Mouse (Mus musculus) forebrain, postnatal 0 days (tissue): ENCODE measurements around the gene Parp11. TPM values are rescaled to one million over a fixed set of nuclear protein-coding genes. Genes with fewer than 3 reads are reported as not detected.
"Not testable (repeated sequence)": the region's sequence is repeated elsewhere in the genome, so short reads cannot be mapped to it uniquely, and the experiment has no call there.

Experiments used
- ATAC-seq: fragments of 200-750 bp; cut with Nextera tagmentation; 2 replicates; pipeline ENCODE4 v1.8.0; 2017; ENCODE audit warnings: mild to moderate bottlenecking, moderate library complexity
- DNase-seq: peaks from one replicate; pipeline ENCODE4 v3.0.0-alpha.2; 2015
- H3K27ac ChIP-seq: fragments of 300-500 bp; sonication (generic); 2 replicates; pipeline ENCODE4 v1.5.1; 2014; ENCODE audit warnings: low read depth, mild to moderate bottlenecking, antibody characterized with exemption, low read length, moderate library complexity, mixed read lengths
- H3K27me3 ChIP-seq: fragments of 300-500 bp; sonication (generic); 2 replicates; pipeline ENCODE4 v1.6.1; 2014; ENCODE audit warnings: mild to moderate bottlenecking, low read length, mixed read lengths; ENCODE audit not compliant: insufficient read depth
- H3K36me3 ChIP-seq: fragments of 300-500 bp; sonication (generic); 2 replicates; pipeline ENCODE4 v1.6.1; 2014; ENCODE audit warnings: mild to moderate bottlenecking, moderate library complexity; ENCODE audit not compliant: insufficient read depth
- H3K4me1 ChIP-seq: fragments of 300-500 bp; sonication (generic); 2 replicates; pipeline ENCODE4 v1.6.1; 2014; ENCODE audit warnings: antibody characterized with exemption; ENCODE audit not compliant: insufficient read depth
- H3K4me2 ChIP-seq: fragments of 300-500 bp; sonication (generic); 2 replicates; pipeline ENCODE4 v1.6.1; 2014; ENCODE audit warnings: low read depth, mild to moderate bottlenecking, moderate library complexity
- H3K4me3 ChIP-seq: fragments of 300-500 bp; sonication (generic); 2 replicates; pipeline ENCODE4 v1.5.1; 2014; ENCODE audit warnings: low read depth, low read length, mixed read lengths
- H3K9ac ChIP-seq: fragments of 300-500 bp; sonication (generic); 2 replicates; pipeline ENCODE4 v1.6.1; 2014; ENCODE audit warnings: mild to moderate bottlenecking
- H3K9me3 ChIP-seq: fragments of 300-500 bp; sonication (generic); 2 replicates; pipeline ENCODE4 v1.6.1; 2016; ENCODE audit warnings: low read length
- CTCF ChIP-seq: sonication (generic); IDR thresholded peaks from 2 replicates; pipeline ENCODE4 v1.5.1; 2016; ENCODE audit warnings: antibody characterized with exemption, control low read depth, low read depth
- WGBS: fragments of 180-500 bp; shearing (Covaris S2); extraction: QIAGEN DNeasy Blood & Tissue Kit; methylation state at CpG from one replicate; pipeline ENCODE4 v1.1.7; 2014; 5-methylcytosine and 5-hydroxymethylcytosine counted together
- polyA plus RNA-seq: library from polyadenylated mRNA; unstranded; fragments of >200 nt; fragmentation: Nextera tagmentation; extraction: Ambion mirVana; gene quantifications from 2 replicates; pipeline ENCODE4 v1.2.1, GENCODE M21; 2015
- total RNA-seq: library from RNA; depleted of rRNA; stranded (reverse); fragments of >200 nt; gene quantifications from 2 replicates; pipeline ENCODE4 v1.2.3, GENCODE M21; 2014

Parp11 gene
- total and polyA plus RNA-seq, 2 experiments from 2014 or later: 45.8 to 60.9 TPM

DNA sequence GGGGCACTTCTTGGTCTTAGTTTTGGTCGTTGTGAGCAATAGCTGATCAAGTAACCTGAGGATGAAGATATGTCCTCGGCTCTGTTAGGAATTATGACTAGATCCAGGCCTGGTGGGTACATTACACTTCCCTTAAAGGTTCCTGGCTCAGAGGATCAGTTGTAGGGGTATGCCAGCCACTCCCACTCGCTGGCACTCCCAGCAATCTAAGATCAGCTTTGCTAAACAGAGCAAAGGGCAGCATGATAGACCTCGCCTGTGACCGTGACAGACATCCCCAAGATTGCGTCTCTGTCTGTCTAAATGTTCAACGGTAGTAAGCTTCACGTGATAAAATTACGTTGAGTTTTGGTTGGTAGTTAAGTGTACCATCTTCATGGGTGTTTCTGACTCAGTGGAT lies 47.7 kb downstream of the Parp11 start:
- 93% methylated on average over 9 of the region's 9 CpGs for WGBS
- H3K9me3 ChIP-seq: no peaks in the 10 kb centered on the region
- H3K4me1 ChIP-seq: peaks cover 5% of the 10 kb centered on the region; the same call in 1 of the 2 replicates
- DNase-seq (no peak), ATAC-seq (no peak)
- H3K36me3 ChIP-seq: peaks cover 20% of the 10 kb centered on the region
- no peaks in the 10 kb centered on the region for H3K27me3 ChIP-seq
- H3K4me3 ChIP-seq: no peak overlapping the region
- H3K4me2 ChIP-seq: no peak overlapping the region
- H3K9ac ChIP-seq: no peak overlapping the region
- no peak overlapping the region for H3K27ac ChIP-seq
- no peak for TF ChIP-seq CTCF

DNA sequence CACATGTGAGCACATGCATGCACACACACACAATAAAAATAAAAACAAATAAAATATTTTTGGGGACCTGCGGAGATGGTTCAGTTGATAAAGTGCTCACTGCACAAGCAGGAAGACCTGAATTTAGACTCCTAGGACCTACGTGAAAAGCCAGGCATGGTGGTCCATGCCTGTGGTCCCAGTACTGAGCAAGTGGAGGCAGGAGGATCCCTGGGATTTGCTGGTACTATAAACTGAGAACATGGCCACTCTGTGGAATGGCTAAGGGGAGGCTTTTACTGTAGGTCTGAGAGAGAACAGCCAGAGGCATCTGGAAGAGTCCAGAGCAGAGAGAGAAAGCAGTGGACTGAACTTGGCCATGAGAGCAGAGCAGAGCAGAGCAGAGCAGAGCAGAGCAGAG lies 48.6 kb downstream of the Parp11 start:
- Histone ChIP-seq H3K4me3 (no peak overlapping the region), H3K36me3 (peaks cover 15% of the 10 kb centered on the region), H3K4me2 (no peak overlapping the region), H3K4me1 (peaks cover 5% of the 10 kb centered on the region; the same call in 1 of the 2 replicates), H3K27me3 (no peaks in the 10 kb centered on the region), H3K27ac (no peak overlapping the region), H3K9me3 (no peaks in the 10 kb centered on the region), H3K9ac (no peak overlapping the region)
- no peak for ATAC-seq
- WGBS: 83% methylated on average over 2 of the region's 2 CpGs
- no peak for TF ChIP-seq CTCF
- no peak for DNase-seq

DNA sequence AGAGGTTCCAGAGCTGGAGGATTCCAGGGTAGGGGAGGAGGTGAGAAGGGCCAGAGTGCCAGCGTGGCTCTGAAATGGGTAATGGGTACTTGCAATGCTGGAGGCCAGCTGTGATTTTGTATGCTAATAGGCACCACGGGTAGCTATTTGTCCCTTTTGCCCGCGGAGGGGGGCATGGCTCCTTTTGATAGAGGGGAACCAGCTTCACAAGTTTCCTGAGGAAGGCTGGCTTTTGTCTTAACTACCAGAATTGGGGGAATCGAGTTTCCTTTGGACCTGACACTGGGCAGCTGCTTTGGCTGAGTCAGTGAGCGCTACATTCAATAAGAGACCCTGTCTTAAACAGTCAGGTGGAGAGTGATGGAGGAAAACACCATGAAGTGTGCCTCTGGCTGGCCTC lies 49.2 kb downstream of the Parp11 start:
- DNase-seq: no peak
- TF ChIP-seq CTCF: no peak
- ATAC-seq: 0 out of 2 replicates have a peak, but pooled peaks have one; percentile 13
- Histone ChIP-seq H3K9ac (no peak overlapping the region), H3K4me3 (no peak overlapping the region), H3K4me2 (no peak overlapping the region), H3K27ac (no peak overlapping the region), H3K36me3 (peaks cover 10% of the 10 kb centered on the region), H3K9me3 (no peaks in the 10 kb centered on the region), H3K27me3 (no peaks in the 10 kb centered on the region), H3K4me1 (peaks cover 5% of the 10 kb centered on the region; the same call in 1 of the 2 replicates)
- WGBS: 7% methylated on average over 6 of the region's 6 CpGs

DNA sequence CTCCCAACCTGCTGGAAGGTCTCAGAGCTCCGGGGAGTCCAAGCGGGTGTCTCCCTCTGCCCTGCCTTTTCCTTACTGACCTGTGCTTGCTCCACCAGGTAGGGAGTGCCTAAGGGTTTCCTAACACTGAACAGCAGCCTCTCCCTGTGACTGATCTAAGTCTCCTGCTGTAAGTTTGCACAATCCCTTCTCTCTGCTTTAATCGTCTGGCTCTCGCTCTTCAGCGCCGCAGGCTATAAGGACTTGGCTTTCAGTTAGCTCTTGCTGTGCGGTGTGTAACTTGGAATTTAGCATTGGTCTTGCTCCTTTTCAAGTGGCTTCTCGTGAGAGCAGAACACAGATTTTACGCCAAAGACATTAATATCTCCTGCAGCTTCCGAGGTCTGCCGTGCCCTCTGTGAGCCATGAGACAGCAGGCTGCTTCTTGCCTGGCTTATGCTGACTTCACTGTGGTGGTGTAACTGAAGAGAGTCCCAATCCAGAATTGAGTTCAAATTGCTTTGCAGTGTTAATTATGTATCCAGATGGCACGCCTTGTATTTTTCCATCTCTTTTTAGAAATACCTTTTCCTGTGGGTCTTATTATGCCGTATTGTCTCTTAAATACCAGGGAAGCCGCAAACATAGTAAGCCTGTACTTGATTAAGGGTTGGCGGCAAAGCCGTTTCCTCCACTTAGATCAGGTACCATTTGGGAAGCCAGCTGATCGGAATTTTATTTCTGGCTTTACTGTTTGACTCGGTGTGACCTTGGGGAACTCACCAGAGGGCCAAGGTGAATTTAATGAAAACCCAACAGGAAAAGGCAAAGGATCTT lies 50.4 kb downstream of the Parp11 start:
- peak; percentile 66 for ATAC-seq
- Histone ChIP-seq H3K4me3 (no peak overlapping the region), H3K27ac (no peak overlapping the region), H3K9me3 (no peaks in the 10 kb centered on the region), H3K36me3 (no peaks in the 10 kb centered on the region), H3K4me1 (peaks cover 5% of the 10 kb centered on the region; the same call in 1 of the 2 replicates), H3K9ac (no peak overlapping the region), H3K4me2 (no peak overlapping the region), H3K27me3 (no peaks in the 10 kb centered on the region)
- DNase-seq: peak; percentile 47
- no peak for TF ChIP-seq CTCF
- WGBS: 65% methylated on average over 18 of the region's 18 CpGs

DNA sequence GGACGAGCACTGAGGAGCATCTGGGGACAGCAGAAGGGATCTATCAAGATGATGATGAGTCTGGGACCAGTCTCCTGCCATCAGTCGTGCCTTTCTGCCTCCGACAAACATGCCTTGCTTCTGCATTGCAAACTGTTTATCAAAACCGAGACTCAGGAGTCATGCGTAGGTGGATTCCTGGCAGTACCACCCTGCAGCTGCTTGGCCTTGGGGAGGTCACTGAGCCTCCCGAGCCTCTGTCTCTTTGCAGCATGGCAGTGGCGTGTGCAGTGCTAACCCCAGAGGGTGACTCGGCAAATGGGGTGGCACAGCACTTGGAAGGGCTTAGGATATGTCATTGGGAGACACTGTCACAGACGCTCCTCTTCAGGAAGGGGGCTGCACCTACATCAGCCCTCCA lies 53.5 kb downstream of the Parp11 start:
- no peak overlapping the region for H3K27ac ChIP-seq
- H3K9me3 ChIP-seq: no peaks in the 10 kb centered on the region
- DNase-seq (no peak), ATAC-seq (no peak)
- WGBS: 72% methylated on average over 9 of the region's 9 CpGs
- H3K4me1 ChIP-seq: peaks cover 5% of the 10 kb centered on the region; the same call in 1 of the 2 replicates
- H3K36me3 ChIP-seq: no peaks in the 10 kb centered on the region
- H3K9ac ChIP-seq: no peak overlapping the region
- TF ChIP-seq CTCF: no peak
- H3K27me3 ChIP-seq: no peaks in the 10 kb centered on the region
- no peak overlapping the region for H3K4me2 ChIP-seq
- no peak overlapping the region for H3K4me3 ChIP-seq

DNA sequence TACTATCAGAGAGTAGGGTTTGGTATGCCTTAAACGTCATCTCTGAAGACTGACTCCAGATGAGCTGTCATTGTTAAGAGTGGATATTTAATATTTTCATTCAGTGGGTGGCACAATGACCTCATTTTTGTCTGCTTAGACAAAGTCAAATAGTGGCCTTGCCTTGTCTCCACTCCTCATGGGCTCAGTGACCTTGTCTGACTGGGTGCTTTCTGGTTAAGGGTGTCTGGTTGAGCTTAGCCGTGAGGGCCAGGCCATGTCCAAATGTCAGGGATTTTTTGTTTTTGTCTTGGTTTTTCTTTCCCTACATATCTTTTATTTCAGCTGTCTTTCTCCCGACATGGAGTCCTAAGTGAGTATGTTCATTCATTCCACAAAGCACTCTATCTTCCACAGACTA lies 54.2 kb downstream of the Parp11 start:
- no peak for TF ChIP-seq CTCF
- no peaks in the 10 kb centered on the region for H3K27me3 ChIP-seq
- ATAC-seq (no peak), DNase-seq (no peak)
- no peak overlapping the region for H3K9ac ChIP-seq
- WGBS: 87% methylated on average over 3 of the region's 3 CpGs
- no peak overlapping the region for H3K27ac ChIP-seq
- H3K4me1 ChIP-seq: peaks cover 5% of the 10 kb centered on the region; the same call in 1 of the 2 replicates
- H3K4me3 ChIP-seq: no peak overlapping the region
- no peaks in the 10 kb centered on the region for H3K9me3 ChIP-seq
- no peaks in the 10 kb centered on the region for H3K36me3 ChIP-seq
- no peak overlapping the region for H3K4me2 ChIP-seq

DNA sequence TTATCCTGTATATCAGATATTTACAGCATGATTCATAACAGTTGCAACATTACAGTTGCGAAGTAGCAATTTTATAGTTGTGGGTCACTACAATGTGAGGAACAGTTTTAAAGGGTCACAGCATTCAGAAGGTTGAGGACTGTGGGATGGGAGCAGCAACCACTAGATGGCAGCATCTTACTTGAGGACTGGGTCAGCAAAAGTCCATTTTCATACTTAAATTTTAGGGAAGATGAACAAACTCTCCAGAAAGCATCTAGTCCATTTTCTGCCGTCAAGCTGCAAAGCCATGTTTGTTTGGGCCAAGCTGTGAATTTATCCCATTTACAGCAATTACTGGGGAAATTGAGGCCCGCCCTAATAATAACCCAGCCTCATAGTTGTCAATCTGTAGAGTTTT lies 55.9 kb downstream of the Parp11 start:
- peak; percentile 47; the same call in 1 of the 2 replicates for ATAC-seq
- 57% methylated on average over 3 of the region's 3 CpGs for WGBS
- peak; percentile 68 for DNase-seq
- no peaks in the 10 kb centered on the region for H3K27me3 ChIP-seq
- peak; percentile 79 for TF ChIP-seq CTCF
- no peaks in the 10 kb centered on the region for H3K9me3 ChIP-seq
- H3K36me3 ChIP-seq: no peaks in the 10 kb centered on the region
- H3K27ac ChIP-seq: no peak overlapping the region
- no peak overlapping the region for H3K4me3 ChIP-seq
- H3K9ac ChIP-seq: no peak overlapping the region
- H3K4me1 ChIP-seq: no peaks in the 10 kb centered on the region
- no peak overlapping the region for H3K4me2 ChIP-seq

DNA sequence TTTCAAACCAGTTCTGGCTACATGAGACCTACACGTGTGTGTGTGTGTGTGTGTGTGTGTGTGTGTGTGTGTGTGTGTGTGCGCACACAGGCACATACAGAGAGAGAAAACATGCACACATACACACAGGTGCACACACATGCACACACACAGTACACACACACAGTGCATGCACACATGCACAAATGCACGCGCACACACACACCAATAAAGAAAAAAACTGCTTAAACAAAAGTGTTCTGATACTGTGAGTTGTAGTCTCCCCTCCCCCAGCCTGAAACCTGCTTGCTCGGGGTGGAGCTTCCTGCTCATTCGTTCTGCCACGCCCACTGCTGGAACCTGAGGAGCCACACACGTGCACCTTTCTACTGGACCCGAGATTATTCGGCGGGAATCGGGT lies 67.1 kb downstream of the Parp11 start:
- H3K9ac ChIP-seq, H3K27me3 ChIP-seq, DNase-seq, H3K9me3 ChIP-seq, H3K27ac ChIP-seq, H3K4me1 ChIP-seq, H3K36me3 ChIP-seq, ATAC-seq, H3K4me2 ChIP-seq, H3K4me3 ChIP-seq: not testable (repeated sequence)
- WGBS: 88% methylated on average over 7 of the region's 12 CpGs
